Mouse (Mus musculus) megakaryocyte, embryonic 14.5 days (primary cell): ENCODE measurements at regions not wholly inside any gene's neighbourhood (a gene's known extent, or its start where the extent isn't known, plus 50 kb on each side); places are given as distances from the start of the nearest gene placed in this dataset.

Experiments used
- FLI1 ChIP-seq: IDR thresholded peaks from 2 replicates; pipeline ENCODE4 v1.6.1; 2012; ENCODE audit warnings: low read length, inconsistent platforms, mixed read lengths
- GATA1 ChIP-seq: IDR thresholded peaks from 3 replicates; pipeline ENCODE4 v1.6.1; 2012; ENCODE audit warnings: mixed read lengths, low read length, inconsistent platforms, borderline replicate concordance

GRCm38 (mm10) chr1:71900106-71901074 is 247.4 kb upstream of the Fn1 start:
- no peak for TF ChIP-seq GATA1
- no peak for TF ChIP-seq FLI1
